Mouse (Mus musculus): ENCODE measurements around the gene Snapc5.

Gene Snapc5

GRCm38 (mm10) chr9:64199897-64200296 is 20.8 kb downstream of the Snapc5 start:
- no peak for DNase-seq

DNA sequence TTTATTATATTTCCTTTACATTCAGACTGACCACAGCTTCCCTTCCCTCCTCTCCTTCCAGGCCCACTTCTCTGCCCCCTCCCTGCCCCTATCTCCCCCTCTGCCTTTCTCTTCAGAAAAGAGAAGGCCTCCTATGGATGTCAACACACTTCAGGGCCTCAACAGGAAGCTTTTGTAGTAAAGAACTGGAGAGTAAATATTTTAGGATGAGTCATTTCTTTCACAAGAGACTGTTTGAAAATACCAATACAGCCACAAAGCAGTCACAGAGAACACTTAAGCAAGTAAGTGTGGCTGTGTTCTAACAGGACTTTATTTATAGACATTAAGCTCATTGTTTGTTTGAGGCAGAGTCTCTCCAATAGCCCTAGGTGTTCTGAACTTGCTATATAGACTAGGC is 23.3 kb downstream of the Snapc5 start:
- DNase-seq, result no peak

GRCm38 (mm10) chr9:64202866-64203265 is 23.8 kb downstream of the Snapc5 start:
- no peak for DNase-seq

GRCm38 (mm10) chr9:64207509-64208084 is 28.5 kb downstream of the Snapc5 start:
- no peak for DNase-seq

DNA sequence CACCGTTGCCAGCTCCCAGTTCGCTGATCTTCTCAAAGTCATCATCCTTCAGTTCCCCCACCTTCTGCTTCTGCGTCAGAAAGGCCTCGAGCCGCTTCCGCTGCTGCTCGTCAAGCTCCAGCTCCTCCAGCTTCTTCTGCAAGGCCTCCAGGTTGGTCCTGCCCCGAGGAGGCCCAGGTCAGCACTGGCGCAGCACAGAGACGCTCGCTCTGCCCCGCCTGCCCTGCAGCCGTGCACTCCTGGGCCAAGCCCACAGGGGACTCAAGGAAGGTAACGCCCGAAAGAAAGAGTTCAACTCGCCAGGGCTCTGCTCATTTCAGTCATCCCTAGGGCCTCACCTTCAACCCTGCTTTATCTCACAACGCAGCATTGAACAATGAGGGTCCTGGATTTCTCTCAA is 35.4 kb downstream of the Snapc5 start:
- no peak for DNase-seq

- DNase-seq, result no peak
Measured at GRCm38 (mm10) chr9:64216090-64216489, 37.0 kb downstream of the Snapc5 start.

DNA sequence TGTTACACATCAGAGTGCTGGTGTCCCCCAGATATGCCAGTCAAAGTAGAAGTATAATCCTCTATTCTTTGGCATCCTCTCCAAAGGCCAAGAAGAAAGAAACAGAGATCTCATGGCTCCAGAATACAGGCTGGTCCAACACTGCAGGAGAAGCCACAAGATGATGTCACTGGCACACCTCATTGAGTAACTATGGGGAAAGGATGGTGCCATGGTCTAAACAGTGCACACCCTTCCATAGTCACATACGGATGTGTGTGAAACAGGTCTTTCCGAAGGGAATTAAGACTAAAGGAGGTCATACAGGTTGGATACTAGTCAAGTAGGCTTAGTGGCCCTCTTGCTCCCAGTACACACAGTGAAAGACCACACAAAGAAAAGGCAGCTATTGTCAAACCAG is 37.6 kb downstream of the Snapc5 start:
- no peak for DNase-seq

DNA sequence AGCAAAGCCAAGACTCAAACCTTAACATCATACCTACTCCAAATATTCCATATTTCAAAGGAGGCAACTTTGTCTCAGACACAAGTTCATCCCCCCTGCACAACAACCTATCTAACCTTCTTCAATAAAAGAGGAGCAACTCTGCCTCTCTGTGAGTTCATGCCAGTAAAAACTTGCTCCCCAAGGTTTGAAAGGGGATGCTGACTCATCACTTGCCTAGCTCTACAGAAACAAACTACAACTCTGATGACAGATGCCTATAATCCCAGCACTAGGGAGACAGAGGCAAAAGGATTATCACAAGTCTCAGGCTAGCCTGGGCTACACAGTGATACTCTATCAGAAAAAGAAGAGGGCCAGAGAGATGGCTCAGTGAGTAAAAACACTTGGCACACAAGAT is 38.8 kb downstream of the Snapc5 start:
- no peak for DNase-seq

DNA sequence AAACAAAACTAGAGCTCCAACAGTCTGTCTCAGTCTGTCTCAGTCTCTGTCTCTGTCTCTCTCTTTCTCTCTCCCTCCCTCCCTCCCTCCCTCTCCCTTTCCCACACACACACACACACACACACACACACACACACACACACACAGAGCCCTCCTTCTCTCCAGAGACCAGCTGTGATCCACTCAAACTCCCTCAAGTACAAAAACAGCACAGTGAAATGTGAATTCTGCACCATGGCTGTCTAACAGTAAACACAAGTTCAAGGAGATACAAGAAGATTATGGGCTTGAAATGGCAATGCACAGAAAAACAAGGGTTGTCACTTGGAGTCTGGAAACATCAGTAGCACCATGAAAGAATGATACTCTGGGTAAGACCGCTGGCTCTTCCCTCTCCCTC is 40.2 kb downstream of the Snapc5 start:
- DNase-seq, result no peak

DNA sequence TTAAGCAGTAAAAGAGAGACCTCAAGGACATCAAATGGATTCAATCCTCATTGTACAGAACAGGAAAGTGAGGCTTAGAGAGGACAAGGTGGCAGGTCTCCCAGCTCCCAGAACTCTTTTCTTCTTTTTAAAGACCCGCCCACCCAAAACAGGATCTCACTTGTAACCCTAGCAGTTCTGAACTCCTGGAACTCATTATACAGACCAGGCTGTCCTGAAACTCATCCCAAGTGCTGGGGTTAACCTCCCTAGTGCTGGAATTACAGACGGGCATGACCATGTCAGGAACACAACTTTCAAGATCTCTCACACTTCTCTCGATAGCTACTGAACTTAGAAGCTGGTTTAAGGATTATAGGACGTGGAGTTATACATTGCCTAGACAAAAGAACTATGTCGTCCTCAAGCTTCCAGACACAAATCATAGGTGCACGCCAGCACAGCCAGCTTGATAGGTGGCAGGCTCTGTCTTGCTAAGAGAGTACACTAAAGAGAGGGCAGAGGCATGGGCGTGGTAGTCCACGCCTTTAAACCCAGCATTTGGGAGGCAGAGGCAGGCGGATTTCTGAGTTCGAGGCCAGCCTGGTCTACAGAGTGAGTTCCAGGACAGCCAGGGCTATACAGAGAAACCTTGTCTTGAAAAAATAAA is 40.8 kb downstream of the Snapc5 start:
- DNase-seq, result no peak

DNA sequence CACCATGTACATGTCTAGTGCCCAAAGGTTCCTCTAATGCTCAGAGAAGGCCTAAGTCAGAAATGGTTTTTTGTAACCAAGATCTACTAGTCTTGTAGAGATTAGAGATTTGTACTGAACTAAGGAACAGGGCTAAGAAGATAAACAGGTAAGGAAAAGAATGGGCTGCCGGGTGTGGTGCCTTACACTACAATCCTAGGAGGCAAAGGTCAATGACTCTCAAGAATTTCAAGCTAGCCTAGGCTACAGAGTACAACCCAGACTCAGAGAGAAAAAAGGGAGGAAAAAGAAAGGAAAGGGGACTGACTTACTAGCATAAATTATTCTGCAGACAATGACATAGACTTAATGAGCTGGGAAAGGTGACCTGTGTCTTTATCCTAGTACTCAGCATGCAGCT is 41.5 kb downstream of the Snapc5 start:
- DNase-seq, result no peak

DNA sequence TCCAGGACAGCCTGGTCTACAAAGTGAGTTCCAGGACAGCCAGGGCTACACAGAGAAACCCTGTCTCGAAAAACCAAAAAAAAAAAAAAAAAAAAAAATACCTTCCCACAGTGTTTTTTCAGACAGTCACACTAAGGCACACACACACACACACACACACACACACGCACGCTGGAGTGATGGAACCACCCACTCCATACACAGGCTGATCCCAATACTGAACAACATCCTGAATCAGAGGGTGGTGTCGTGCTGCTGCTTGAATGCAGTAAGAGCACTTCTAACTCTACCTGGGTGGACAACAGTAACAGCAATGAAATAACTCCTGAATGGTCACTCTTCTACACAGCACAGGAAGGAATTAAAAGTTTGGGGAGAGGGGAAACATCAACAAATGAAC is 42.4 kb downstream of the Snapc5 start:
- no peak for DNase-seq

DNA sequence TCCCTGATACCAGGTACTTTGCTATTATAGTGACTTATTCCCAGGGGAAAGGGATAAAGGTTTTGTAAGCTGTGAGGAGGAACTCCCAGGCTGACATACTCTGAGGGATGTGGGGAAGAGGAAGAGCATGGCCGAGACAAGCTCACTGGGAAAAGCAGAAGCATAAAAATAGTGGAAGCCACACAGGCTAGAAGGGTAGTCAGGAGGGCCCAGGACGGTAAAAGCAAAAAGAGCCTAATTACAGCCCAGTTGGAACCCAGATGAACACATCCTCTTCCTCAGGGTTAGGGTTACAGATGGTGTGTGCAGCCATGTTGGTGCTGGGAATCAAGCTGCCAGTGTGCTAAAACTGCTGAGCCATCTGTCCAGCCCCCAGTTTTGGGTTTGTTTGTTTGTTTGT is 43.0 kb downstream of the Snapc5 start:
- DNase-seq, result no peak

GRCm38 (mm10) chr9:64225805-64226204 is 46.7 kb downstream of the Snapc5 start:
- DNase-seq, result no peak

- DNase-seq, result no peak
Measured at GRCm38 (mm10) chr9:64227736-64228135, 48.7 kb downstream of the Snapc5 start.

GRCm38 (mm10) chr9:64228972-64229371 is 49.9 kb downstream of the Snapc5 start:
- DNase-seq, result no peak

- no peak for DNase-seq
Measured at GRCm38 (mm10) chr9:64231171-64231570, 52.1 kb downstream of the Snapc5 start.

GRCm38 (mm10) chr9:64231674-64232073 is 52.6 kb downstream of the Snapc5 start:
- no peak for DNase-seq

DNA sequence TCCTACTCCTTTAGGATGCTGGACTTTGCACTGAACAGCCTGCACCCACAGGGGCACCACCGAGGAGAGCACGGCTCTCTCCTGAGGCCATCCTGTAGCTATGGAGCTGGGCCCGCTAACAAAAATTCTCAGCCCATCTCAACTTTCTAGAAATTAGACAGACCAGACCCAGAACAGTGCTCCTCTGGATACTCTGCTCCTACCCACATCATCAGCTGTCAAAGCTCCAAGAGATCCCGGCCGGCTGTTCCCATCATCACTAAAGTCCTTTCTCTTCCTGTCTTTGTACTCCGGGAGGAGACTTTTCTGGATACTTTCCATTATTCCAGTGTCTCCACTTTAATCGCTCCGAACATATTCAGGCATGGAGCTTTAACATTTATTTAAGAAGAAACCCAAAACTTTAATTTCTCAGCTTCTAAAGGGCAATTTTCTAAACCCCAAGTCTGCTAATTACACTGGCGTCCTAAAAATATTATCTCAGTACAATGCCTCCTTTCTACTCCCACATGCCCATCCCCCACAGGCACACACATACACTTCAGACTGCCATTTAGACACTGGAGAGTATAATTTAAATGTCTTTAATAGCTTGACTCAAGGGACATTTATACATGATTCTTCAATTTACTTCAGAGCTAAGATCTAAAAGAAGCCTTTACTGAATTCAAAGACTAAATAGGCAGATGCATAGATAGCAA is 53.3 kb downstream of the Snapc5 start:
- DNase-seq, result no peak
